In genomic region chr9:42850063-42850462, GRCm38 (mm10) we compare ENCODE assay signal across 24 mouse cellular contexts.
A peak's percentile ranks its signal among the peaks of the same experiment; 100 is the strongest.
DNase-seq lines count a peak whose midpoint lies in the region; ATAC-seq and TF ChIP-seq lines count a peak whose summit lies in the region.
"Had no signal": no experiment of that assay in that cellular context is flagged by ENCODE, and none has a peak within 500 bp of the region (broad histone marks: within the 10 kb centered on the region; RNA-seq: fewer than 3 reads in every experiment).

No protein-coding gene starts in this region.

- H3K9ac ChIP-seq in neural tube, embryonic 12.5 days, result 0 out of 2 replicates have a peak overlapping the region, but pooled peaks have one; percentile 3
- 0 out of 2 replicates have a peak overlapping the region, but pooled peaks have one; percentile 16 for H3K9ac ChIP-seq in intestine, embryonic 16.5 days (ENCODE audit: low read depth, low read length)
- H3K9ac ChIP-seq in stomach, embryonic 15.5 days, result no peak overlapping the region
- H3K9ac ChIP-seq in stomach, postnatal 0 days (ENCODE audit: low read length), result no peak overlapping the region
- H3K9ac ChIP-seq: embryonic facial prominence, embryonic 13.5 days; embryonic facial prominence, embryonic 15.5 days; forebrain, embryonic 12.5 days had no signal

- H3K4me1 ChIP-seq in neural tube, embryonic 12.5 days, result 0 out of 2 replicates have a peak, but pooled peaks cover 8% of the 10 kb centered on the region
- peaks cover 18% of the 10 kb centered on the region for H3K4me1 ChIP-seq in intestine, embryonic 16.5 days (ENCODE audit: control insufficient read depth, insufficient read depth, low read length)
- H3K4me1 ChIP-seq in stomach, embryonic 15.5 days, result no peaks in the 10 kb centered on the region
- H3K4me1 ChIP-seq in stomach, postnatal 0 days (replicated peaks; ENCODE audit: control insufficient read depth, insufficient read depth), result 0 out of 2 replicates have a peak, but pooled peaks cover 2% of the 10 kb centered on the region

- TF ChIP-seq CTCF in stomach, postnatal 0 days (IDR thresholded peaks at IDR 0.05; ENCODE audit: low read depth), result no peak

- DNase-seq in neural tube, embryonic 10.5 days (ENCODE audit: extremely low spot score, low spot score), result no peak
- DNase-seq in stomach, postnatal 0 days (ENCODE audit: low spot score), result peak; percentile 50
- no peak for DNase-seq in layer of hippocampus, adult 8-10 months (ENCODE audit: low spot score in 2 of 2)
- DNase-seq in left cerebral cortex, adult 11 months (ENCODE audit: low spot score), result no peak
- no peak for DNase-seq in heart, postnatal 10 days
- DNase-seq: adrenal gland, adult 2 months; adrenal gland, postnatal 10 days; adrenal gland, postnatal 25 days; cerebellum, adult 11 months; cerebellum, adult 18-20 months; cerebellum, adult 8-10 months; cerebellum, adult 9-11 months; cerebellum, postnatal 14 days; cerebellum, postnatal 36 days; embryo, embryonic 11 days had no signal

- H3K36me3 ChIP-seq in neural tube, embryonic 12.5 days, result no peaks in the 10 kb centered on the region
- H3K36me3 ChIP-seq in intestine, embryonic 16.5 days (ENCODE audit: control insufficient read depth, insufficient read depth, low read length), result no peaks in the 10 kb centered on the region
- H3K36me3 ChIP-seq in stomach, embryonic 15.5 days, result no peaks in the 10 kb centered on the region
- no peaks in the 10 kb centered on the region for H3K36me3 ChIP-seq in stomach, postnatal 0 days (ENCODE audit: control insufficient read depth, insufficient read depth, low read length)
- H3K36me3 ChIP-seq: embryonic facial prominence, embryonic 13.5 days; embryonic facial prominence, embryonic 15.5 days; forebrain, embryonic 10.5 days; forebrain, embryonic 12.5 days had no signal

- WGBS in neural tube, embryonic 12.5 days, result 89% methylated on average over 6 of the region's 6 CpGs
- 54% methylated on average over 6 of the region's 6 CpGs for WGBS in intestine, embryonic 16.5 days
- WGBS in stomach, embryonic 15.5 days, result 63% methylated on average over 6 of the region's 6 CpGs
- WGBS in stomach, postnatal 0 days, result 54% methylated on average over 6 of the region's 6 CpGs

- H3K4me3 ChIP-seq in neural tube, embryonic 12.5 days, result no peak overlapping the region
- H3K4me3 ChIP-seq in intestine, embryonic 16.5 days (ENCODE audit: low read length), result no peak overlapping the region
- H3K4me3 ChIP-seq in stomach, embryonic 15.5 days (replicated peaks), result no peak overlapping the region
- no peak overlapping the region for H3K4me3 ChIP-seq in stomach, postnatal 0 days (ENCODE audit: low read depth, low read length)
- H3K4me3 ChIP-seq: embryonic facial prominence, embryonic 13.5 days; embryonic facial prominence, embryonic 15.5 days; erythroblast, embryonic 14.5 days; forebrain, embryonic 10.5 days; forebrain, embryonic 12.5 days had no signal

- intact Hi-C loops in heart, postnatal 10 days (cut with DNase I), result no loop called here

- no peak for TF ChIP-seq EP300 in stomach, postnatal 0 days (optimal IDR thresholded peaks at IDR 0.05)

- no peak for ATAC-seq in neural tube, embryonic 12.5 days (ENCODE audit: low FRiP score, low read depth)
- peak; percentile 84 for ATAC-seq in intestine, embryonic 16.5 days
- ATAC-seq in stomach, embryonic 15.5 days (ENCODE audit: insufficient read depth, low FRiP score, low read depth), result peak; percentile 44; the same call in 1 of the 2 replicates
- peak; percentile 51; the same call in 1 of the 2 replicates for ATAC-seq in stomach, postnatal 0 days (ENCODE audit: low FRiP score, low TSS enrichment)
- ATAC-seq: forebrain, embryonic 14.5 days had no signal

- no peak overlapping the region for H3K4me2 ChIP-seq in neural tube, embryonic 12.5 days (replicated peaks)
- no peak overlapping the region for H3K4me2 ChIP-seq in intestine, embryonic 16.5 days (ENCODE audit: low read depth, low read length)
- no peak overlapping the region for H3K4me2 ChIP-seq in stomach, embryonic 15.5 days
- H3K4me2 ChIP-seq in stomach, postnatal 0 days (replicated peaks; ENCODE audit: low read depth), result no peak overlapping the region
- H3K4me2 ChIP-seq: embryonic facial prominence, embryonic 13.5 days; embryonic facial prominence, embryonic 15.5 days; forebrain, embryonic 12.5 days had no signal

- H3K27ac ChIP-seq in neural tube, embryonic 12.5 days, result no peak overlapping the region
- peak overlapping the region; percentile 43; the same call in 1 of the 2 replicates for H3K27ac ChIP-seq in intestine, embryonic 16.5 days (ENCODE audit: low read length)
- no peak overlapping the region; the same call in 1 of the 2 replicates for H3K27ac ChIP-seq in stomach, embryonic 15.5 days
- no peak overlapping the region for H3K27ac ChIP-seq in stomach, postnatal 0 days (replicated peaks)
- H3K27ac ChIP-seq: embryonic facial prominence, embryonic 13.5 days; embryonic facial prominence, embryonic 15.5 days; forebrain, embryonic 10.5 days; forebrain, embryonic 12.5 days had no signal

- no peaks in the 10 kb centered on the region for H3K9me3 ChIP-seq in neural tube, embryonic 12.5 days
- H3K9me3 ChIP-seq in intestine, embryonic 16.5 days (ENCODE audit: control insufficient read depth, low read length), result no peaks in the 10 kb centered on the region
- no peaks in the 10 kb centered on the region for H3K9me3 ChIP-seq in stomach, embryonic 15.5 days
- no peaks in the 10 kb centered on the region for H3K9me3 ChIP-seq in stomach, postnatal 0 days (ENCODE audit: control insufficient read depth, low read length)
- H3K9me3 ChIP-seq: embryonic facial prominence, embryonic 13.5 days; embryonic facial prominence, embryonic 15.5 days; forebrain, embryonic 10.5 days; forebrain, embryonic 12.5 days had no signal

- no peaks in the 10 kb centered on the region for H3K27me3 ChIP-seq in neural tube, embryonic 12.5 days (replicated peaks)
- H3K27me3 ChIP-seq in intestine, embryonic 16.5 days (replicated peaks; ENCODE audit: control insufficient read depth, insufficient read depth, low read length), result no peaks in the 10 kb centered on the region
- H3K27me3 ChIP-seq in stomach, embryonic 15.5 days (replicated peaks), result no peaks in the 10 kb centered on the region
- H3K27me3 ChIP-seq in stomach, postnatal 0 days (ENCODE audit: control insufficient read depth, insufficient read depth, low read length), result no peaks in the 10 kb centered on the region
- H3K27me3 ChIP-seq: embryonic facial prominence, embryonic 13.5 days; embryonic facial prominence, embryonic 15.5 days; forebrain, embryonic 12.5 days had no signal

Comparison
In these comparisons a context has a peak if more than half of its experiments do, and no peak if none do; other contexts are left out.
1. H3K9ac ChIP-seq: peak in neural tube, embryonic 12.5 days (single experiment) and intestine, embryonic 16.5 days (single experiment); none in stomach, embryonic 15.5 days (single experiment) and stomach, postnatal 0 days (single experiment).